Mouse (Mus musculus): ENCODE results near the gene Hnrnpa0.

DNA sequence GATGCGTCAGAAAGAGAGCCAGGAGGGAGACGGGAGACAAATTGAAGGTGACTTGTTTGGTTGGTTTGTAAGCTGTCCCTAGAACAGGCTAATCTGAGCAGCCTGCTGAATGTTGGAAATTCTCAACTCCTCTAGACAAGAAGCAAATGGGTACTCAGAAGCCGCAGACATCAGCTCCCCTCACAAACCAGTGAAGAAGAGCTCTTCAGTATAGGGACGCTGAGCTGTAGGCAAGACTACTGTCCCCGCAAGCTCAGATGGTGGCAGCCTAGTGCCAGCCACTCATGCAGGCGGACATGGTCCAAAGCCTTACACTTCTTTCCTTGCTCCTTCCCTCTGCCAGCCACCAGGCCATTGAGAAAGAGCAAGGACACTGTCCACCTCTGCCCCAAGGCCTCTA is 17.1 kb downstream of the Hnrnpa0 start:
- TF ChIP-seq SRF (IDR thresholded peaks at IDR 0.05; ENCODE audit: control insufficient read depth, insufficient read length, low read depth) (no peak), POLR2A (IDR thresholded peaks at IDR 0.05; ENCODE audit: insufficient read length, low read depth) (no peak), MYOG (IDR thresholded peaks at IDR 0.05; ENCODE audit: control insufficient read depth in 1 of 3, insufficient read depth in 1 of 3, insufficient read length in 2 of 3, low read depth in 2 of 3) (no peak), TCF12 (IDR thresholded peaks at IDR 0.05; ENCODE audit: insufficient read depth, poor library complexity, severe bottlenecking) (no peak), TCF3 (IDR thresholded peaks at IDR 0.05; ENCODE audit: insufficient read length, low read depth) (no peak), MAX (IDR thresholded peaks at IDR 0.05; ENCODE audit: low read depth) (no peak), MYOD1 (IDR thresholded peaks at IDR 0.05; ENCODE audit: control insufficient read depth in 1 of 3, insufficient read length in 2 of 3, low read depth in 2 of 3) (no peak)
